Mouse (Mus musculus): ENCODE measurements around the gene Fcrl1. TPM values are rescaled to one million over a fixed set of nuclear protein-coding genes. Genes with fewer than 3 reads are reported as not detected.
"Not testable (repeated sequence)": the region's sequence is repeated elsewhere in the genome, so short reads cannot be mapped to it uniquely, and the experiment has no call there.

Gene Fcrl1
- polyA plus RNA-seq (2014; fragmentation: Nextera tagmentation; extraction: Ambion mirVana): 0.13 TPM in 1 of 2 replicates, not detected in the other

DNA sequence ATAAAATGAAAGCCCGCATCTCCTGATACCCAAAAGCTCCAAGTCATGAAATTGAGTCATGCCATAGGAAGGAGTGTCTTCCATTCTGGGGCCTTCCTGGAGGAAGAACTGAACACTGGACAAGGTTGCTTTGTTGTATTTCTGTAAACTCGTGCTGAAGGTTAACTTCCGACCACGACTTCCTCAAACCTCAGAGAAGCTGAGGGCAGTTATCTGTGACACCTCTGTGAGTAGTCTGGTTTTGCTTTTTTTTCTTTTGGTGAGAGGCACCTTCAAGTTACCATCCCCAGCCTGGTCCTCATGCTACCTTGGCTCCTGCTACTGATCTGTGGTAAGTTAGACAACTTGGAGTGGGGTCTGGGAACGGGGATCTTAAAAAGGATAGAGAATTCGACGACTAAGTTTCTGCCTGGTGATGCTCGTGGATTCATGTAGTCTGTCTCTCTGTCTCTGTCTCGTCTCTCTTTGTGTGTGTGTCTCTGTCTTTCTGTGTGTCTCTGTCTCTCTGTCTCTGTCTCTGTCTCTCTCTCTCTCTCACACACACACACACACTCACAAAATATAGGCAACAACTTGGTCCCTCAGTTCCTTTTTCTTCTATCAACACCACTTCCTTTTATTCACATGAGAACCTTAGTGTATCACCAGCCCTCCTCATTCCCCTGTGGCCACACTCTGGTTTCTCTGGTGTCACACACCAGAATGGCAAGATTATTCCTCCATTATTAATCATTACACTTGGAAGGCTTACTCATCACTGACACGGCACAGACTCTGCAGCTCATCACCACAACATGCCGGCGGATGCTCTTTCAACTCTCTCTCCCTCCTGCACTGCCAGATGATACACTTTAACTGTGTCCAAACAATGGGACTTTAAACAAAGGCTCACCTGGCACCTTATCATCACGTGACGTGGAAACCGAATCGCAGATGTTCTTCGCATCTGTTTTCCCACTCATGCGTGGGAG is at the start of gene Fcrl1:
TSS of gene Fcrl1 (plus strand) at position 193 of the 971 bp plus-strand sequence.
- no peak within 1 kb of the TSS for H3K4me3 ChIP-seq (replicated peaks; ENCODE audit: low read depth, low read length)
- DNase-seq (no peak), ATAC-seq (ENCODE audit: low FRiP score, low TSS enrichment) (no peak)
- H3K4me2 ChIP-seq (ENCODE audit: low read length): no peak within 1 kb of the TSS
- H3K4me1 ChIP-seq (ENCODE audit: control insufficient read depth, insufficient read depth, low read length): no peaks in the 10 kb centered on the region
- no peaks in the 10 kb centered on the region for H3K36me3 ChIP-seq (ENCODE audit: control insufficient read depth, insufficient read depth, low read length)
- 88% methylated on average over 18 of the region's 18 CpGs for WGBS
- H3K9ac ChIP-seq (replicated peaks; ENCODE audit: low read length): no peak within 1 kb of the TSS
- H3K9me3 ChIP-seq (ENCODE audit: control insufficient read depth, low read length): no peaks in the 10 kb centered on the region
- no peak within 1 kb of the TSS for H3K27ac ChIP-seq (replicated peaks; ENCODE audit: low read depth, low read length)
- H3K27me3 ChIP-seq (ENCODE audit: control insufficient read depth, insufficient read depth, low read length): no peaks in the 10 kb centered on the region

DNA sequence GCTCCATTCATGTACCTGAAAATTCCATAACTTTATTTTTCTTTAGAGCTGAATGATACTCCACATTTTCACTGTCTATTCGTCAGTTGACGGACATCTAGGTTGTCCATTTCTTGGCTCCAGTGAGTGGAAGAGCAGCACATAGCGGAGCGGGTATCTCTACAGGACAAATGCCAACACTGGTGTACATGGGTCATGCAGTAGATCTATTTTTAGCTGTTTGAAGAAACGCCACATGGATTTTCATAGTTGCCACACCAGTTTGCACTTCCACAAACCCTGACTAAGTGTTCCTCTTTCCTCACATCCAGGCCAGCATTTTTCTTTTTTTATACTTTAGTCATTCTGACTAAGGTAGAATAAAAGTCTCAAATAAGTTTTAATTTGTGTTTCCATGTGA is 38.3 kb upstream of the Fcrl1 start:
- no peaks in the 10 kb centered on the region for H3K27me3 ChIP-seq (ENCODE audit: control insufficient read depth, insufficient read depth, low read length)
- no peak overlapping the region for H3K4me2 ChIP-seq (ENCODE audit: low read length)
- no peaks in the 10 kb centered on the region for H3K4me1 ChIP-seq (ENCODE audit: control insufficient read depth, insufficient read depth, low read length)
- DNase-seq (no peak), ATAC-seq (ENCODE audit: low FRiP score, low TSS enrichment) (no peak)
- H3K9ac ChIP-seq (replicated peaks; ENCODE audit: low read length): no peak overlapping the region
- H3K27ac ChIP-seq (replicated peaks; ENCODE audit: low read depth, low read length): no peak overlapping the region
- 91% methylated on average over 5 of the region's 5 CpGs for WGBS
- no peak overlapping the region for H3K4me3 ChIP-seq (replicated peaks; ENCODE audit: low read depth, low read length)
- H3K36me3 ChIP-seq (ENCODE audit: control insufficient read depth, insufficient read depth, low read length): no peaks in the 10 kb centered on the region
- H3K9me3 ChIP-seq (ENCODE audit: control insufficient read depth, low read length): no peaks in the 10 kb centered on the region

DNA sequence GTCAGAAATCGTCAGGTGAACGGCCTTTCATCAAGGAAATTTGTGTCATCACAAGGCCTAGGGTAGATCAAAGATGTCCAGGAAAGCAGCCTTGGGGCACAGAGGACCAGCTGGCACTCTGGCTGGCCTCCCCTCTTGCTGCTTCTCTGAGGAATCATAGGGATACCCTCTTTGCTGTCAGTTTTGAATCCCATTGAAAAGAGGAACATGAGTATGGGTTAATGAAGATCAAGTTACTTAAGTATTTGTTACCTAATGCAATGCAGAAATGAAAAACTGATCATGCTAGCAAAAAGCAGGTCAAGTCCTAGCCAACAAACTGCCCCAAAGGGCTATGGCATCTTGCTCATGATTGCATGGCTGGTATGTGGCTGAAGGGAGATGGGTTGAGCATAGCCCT is 25.2 kb upstream of the Fcrl1 start:
- not testable (repeated sequence) for H3K4me3 ChIP-seq (replicated peaks; ENCODE audit: low read depth, low read length); H3K27me3 ChIP-seq (ENCODE audit: control insufficient read depth, insufficient read depth, low read length); H3K4me2 ChIP-seq (ENCODE audit: low read length); H3K36me3 ChIP-seq (ENCODE audit: control insufficient read depth, insufficient read depth, low read length); H3K9me3 ChIP-seq (ENCODE audit: control insufficient read depth, low read length); ATAC-seq (ENCODE audit: low FRiP score, low TSS enrichment); H3K4me1 ChIP-seq (ENCODE audit: control insufficient read depth, insufficient read depth, low read length); H3K9ac ChIP-seq (replicated peaks; ENCODE audit: low read length); H3K27ac ChIP-seq (replicated peaks; ENCODE audit: low read depth, low read length); DNase-seq
- WGBS: 87% methylated on average over 2 of the region's 2 CpGs

DNA sequence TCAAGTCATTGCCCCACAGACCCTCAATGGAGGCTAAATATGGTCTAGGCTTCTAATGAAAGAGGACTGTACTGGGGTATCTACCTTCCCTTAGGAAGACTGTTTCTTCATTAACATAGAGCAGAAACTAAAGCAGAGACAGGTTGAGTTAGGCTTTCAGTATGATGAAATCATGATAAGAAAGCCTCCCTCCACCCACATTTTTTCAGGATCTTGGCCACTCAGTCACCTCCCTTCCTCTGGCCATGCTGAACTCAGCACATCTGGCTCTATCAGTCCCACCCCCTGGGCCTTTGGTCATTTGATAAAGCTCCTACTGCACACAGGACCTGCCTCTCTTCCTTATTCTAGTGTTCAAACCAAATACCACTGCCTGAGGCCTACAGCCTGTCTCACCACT is 18.6 kb upstream of the Fcrl1 start, which contains the start of gene Cd5l:
TSS of gene Cd5l (plus strand) at position 301 of the 400 bp plus-strand sequence.
- ATAC-seq (ENCODE audit: low FRiP score, low TSS enrichment) (no peak), DNase-seq (no peak)
- no peaks in the 10 kb centered on the region for H3K4me1 ChIP-seq (ENCODE audit: control insufficient read depth, insufficient read depth, low read length)
- H3K9me3 ChIP-seq (ENCODE audit: control insufficient read depth, low read length): no peaks in the 10 kb centered on the region
- no peak within 1 kb of the TSS for H3K9ac ChIP-seq (replicated peaks; ENCODE audit: low read length)
- no peaks in the 10 kb centered on the region for H3K27me3 ChIP-seq (ENCODE audit: control insufficient read depth, insufficient read depth, low read length)
- H3K27ac ChIP-seq (replicated peaks; ENCODE audit: low read depth, low read length): no peak within 1 kb of the TSS
- H3K4me3 ChIP-seq (replicated peaks; ENCODE audit: low read depth, low read length): no peak within 1 kb of the TSS
- H3K4me2 ChIP-seq (ENCODE audit: low read length): no peak within 1 kb of the TSS
- H3K36me3 ChIP-seq (ENCODE audit: control insufficient read depth, insufficient read depth, low read length): no peaks in the 10 kb centered on the region

DNA sequence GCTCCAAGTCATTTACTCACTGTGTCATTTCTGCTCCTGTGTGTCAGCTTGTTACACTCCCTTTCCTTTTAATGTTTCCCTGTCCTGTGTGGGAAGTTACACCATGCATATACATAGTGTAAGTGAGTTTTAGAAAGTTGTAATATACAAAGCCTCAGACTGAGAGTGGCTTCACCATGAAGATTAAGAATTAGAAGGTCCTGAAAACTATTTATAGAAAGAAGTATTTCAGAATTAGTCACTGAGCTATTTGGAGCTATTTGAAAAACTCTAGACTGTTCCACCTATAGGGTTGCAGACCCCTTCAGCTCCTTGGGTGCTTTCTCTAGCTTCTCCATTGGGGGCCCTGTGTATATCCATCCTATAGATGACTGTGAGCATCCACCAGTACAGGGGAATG is 17.0 kb upstream of the Fcrl1 start:
- Histone ChIP-seq H3K9me3 (ENCODE audit: control insufficient read depth, low read length) (no peaks in the 10 kb centered on the region), H3K27me3 (ENCODE audit: control insufficient read depth, insufficient read depth, low read length) (no peaks in the 10 kb centered on the region), H3K9ac (replicated peaks; ENCODE audit: low read length) (no peak overlapping the region), H3K4me3 (replicated peaks; ENCODE audit: low read depth, low read length) (no peak overlapping the region), H3K36me3 (ENCODE audit: control insufficient read depth, insufficient read depth, low read length) (no peaks in the 10 kb centered on the region), H3K4me2 (ENCODE audit: low read length) (no peak overlapping the region), H3K4me1 (ENCODE audit: control insufficient read depth, insufficient read depth, low read length) (no peaks in the 10 kb centered on the region), H3K27ac (replicated peaks; ENCODE audit: low read depth, low read length) (no peak overlapping the region)
- DNase-seq (no peak), ATAC-seq (ENCODE audit: low FRiP score, low TSS enrichment) (no peak)

DNA sequence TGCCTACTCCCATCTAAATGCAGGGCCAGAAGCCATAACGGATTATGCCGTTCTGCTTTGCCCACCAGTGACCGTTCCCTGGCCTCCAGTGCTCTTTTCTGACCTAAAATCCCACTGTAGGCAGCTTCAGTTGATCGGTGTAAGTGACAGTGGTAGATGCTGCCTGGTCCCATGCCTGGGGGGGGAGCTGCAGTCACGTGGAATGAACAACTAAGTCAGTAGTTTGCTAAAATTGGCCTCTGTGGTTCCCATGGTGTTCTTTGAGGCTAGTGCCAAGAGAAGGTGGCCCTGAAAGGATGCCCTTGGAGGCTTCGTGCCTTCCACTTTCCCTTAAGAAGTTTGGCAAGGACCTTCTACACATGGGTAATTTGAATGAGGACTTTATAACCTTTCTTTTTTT is 15.7 kb upstream of the Fcrl1 start:
- no peaks in the 10 kb centered on the region for H3K36me3 ChIP-seq (ENCODE audit: control insufficient read depth, insufficient read depth, low read length)
- ATAC-seq (ENCODE audit: low FRiP score, low TSS enrichment): no peak
- H3K9ac ChIP-seq (replicated peaks; ENCODE audit: low read length): no peak overlapping the region
- 88% methylated on average over 6 of the region's 6 CpGs for WGBS
- DNase-seq: no peak
- no peaks in the 10 kb centered on the region for H3K9me3 ChIP-seq (ENCODE audit: control insufficient read depth, low read length)
- no peak overlapping the region for H3K4me3 ChIP-seq (replicated peaks; ENCODE audit: low read depth, low read length)
- no peaks in the 10 kb centered on the region for H3K4me1 ChIP-seq (ENCODE audit: control insufficient read depth, insufficient read depth, low read length)
- no peak overlapping the region for H3K27ac ChIP-seq (replicated peaks; ENCODE audit: low read depth, low read length)
- no peak overlapping the region for H3K4me2 ChIP-seq (ENCODE audit: low read length)
- H3K27me3 ChIP-seq (ENCODE audit: control insufficient read depth, insufficient read depth, low read length): no peaks in the 10 kb centered on the region

DNA sequence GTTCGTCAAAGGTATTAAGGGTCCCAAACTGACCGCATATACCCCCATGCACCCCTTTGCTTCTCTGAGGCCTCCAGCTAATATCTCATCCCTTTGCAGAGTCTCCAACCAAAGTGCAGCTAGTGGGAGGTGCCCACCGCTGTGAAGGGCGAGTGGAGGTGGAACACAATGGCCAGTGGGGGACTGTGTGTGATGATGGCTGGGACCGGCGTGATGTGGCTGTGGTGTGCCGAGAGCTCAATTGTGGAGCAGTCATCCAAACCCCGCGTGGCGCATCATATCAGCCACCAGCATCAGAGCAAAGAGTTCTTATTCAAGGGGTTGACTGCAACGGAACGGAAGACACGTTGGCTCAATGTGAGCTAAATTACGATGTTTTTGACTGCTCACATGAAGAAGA is 10.5 kb upstream of the Fcrl1 start:
- Histone ChIP-seq H3K4me3 (replicated peaks; ENCODE audit: low read depth, low read length) (no peak overlapping the region), H3K4me2 (ENCODE audit: low read length) (no peak overlapping the region), H3K9me3 (ENCODE audit: control insufficient read depth, low read length) (no peaks in the 10 kb centered on the region), H3K9ac (replicated peaks; ENCODE audit: low read length) (no peak overlapping the region), H3K36me3 (ENCODE audit: control insufficient read depth, insufficient read depth, low read length) (no peaks in the 10 kb centered on the region), H3K27me3 (ENCODE audit: control insufficient read depth, insufficient read depth, low read length) (no peaks in the 10 kb centered on the region), H3K4me1 (ENCODE audit: control insufficient read depth, insufficient read depth, low read length) (no peaks in the 10 kb centered on the region), H3K27ac (replicated peaks; ENCODE audit: low read depth, low read length) (no peak overlapping the region)
- 92% methylated on average over 14 of the region's 14 CpGs for WGBS
- no peak for DNase-seq
- no peak for ATAC-seq (ENCODE audit: low FRiP score, low TSS enrichment)

DNA sequence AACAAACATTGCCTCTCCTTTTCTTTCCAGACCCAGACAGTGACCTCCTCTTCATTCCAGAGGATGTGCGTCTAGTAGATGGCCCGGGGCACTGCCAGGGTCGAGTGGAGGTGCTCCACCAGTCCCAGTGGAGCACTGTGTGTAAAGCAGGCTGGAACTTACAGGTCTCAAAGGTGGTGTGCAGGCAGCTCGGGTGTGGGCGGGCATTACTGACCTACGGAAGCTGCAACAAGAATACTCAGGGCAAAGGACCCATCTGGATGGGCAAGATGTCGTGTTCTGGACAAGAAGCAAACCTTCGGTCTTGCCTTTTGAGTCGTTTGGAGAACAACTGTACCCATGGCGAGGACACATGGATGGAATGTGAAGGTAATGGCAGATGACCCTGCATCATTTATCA is 8.7 kb upstream of the Fcrl1 start:
- Histone ChIP-seq H3K4me2 (ENCODE audit: low read length) (no peak overlapping the region), H3K9me3 (ENCODE audit: control insufficient read depth, low read length) (no peaks in the 10 kb centered on the region), H3K4me3 (replicated peaks; ENCODE audit: low read depth, low read length) (no peak overlapping the region), H3K4me1 (ENCODE audit: control insufficient read depth, insufficient read depth, low read length) (no peaks in the 10 kb centered on the region), H3K36me3 (ENCODE audit: control insufficient read depth, insufficient read depth, low read length) (no peaks in the 10 kb centered on the region), H3K9ac (replicated peaks; ENCODE audit: low read length) (no peak overlapping the region), H3K27ac (replicated peaks; ENCODE audit: low read depth, low read length) (no peak overlapping the region), H3K27me3 (ENCODE audit: control insufficient read depth, insufficient read depth, low read length) (no peaks in the 10 kb centered on the region)
- ATAC-seq (ENCODE audit: low FRiP score, low TSS enrichment): no peak
- DNase-seq: no peak
- WGBS: 91% methylated on average over 10 of the region's 10 CpGs

DNA sequence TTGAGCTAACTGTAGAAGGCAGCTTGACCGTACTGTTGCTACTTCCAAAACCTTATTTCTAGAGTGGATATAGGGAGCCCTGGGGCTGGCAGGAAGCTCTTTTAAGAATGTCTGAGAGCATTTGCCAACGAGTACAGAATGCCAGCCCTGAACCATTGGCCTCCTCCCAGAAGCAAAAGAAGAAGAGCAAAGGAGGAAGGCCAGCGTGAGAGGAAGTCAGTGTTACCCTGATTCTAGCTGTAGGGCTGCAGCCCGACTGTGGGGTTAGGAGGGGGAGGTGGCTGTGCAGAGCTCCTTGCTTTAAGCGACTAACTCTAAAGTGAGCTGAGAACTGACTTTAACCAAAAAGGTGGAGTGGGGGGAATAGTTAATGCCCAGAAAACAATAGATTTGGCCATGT is 7.0 kb upstream of the Fcrl1 start:
- Histone ChIP-seq H3K27ac (replicated peaks; ENCODE audit: low read depth, low read length) (no peak overlapping the region), H3K9me3 (ENCODE audit: control insufficient read depth, low read length) (no peaks in the 10 kb centered on the region), H3K4me1 (ENCODE audit: control insufficient read depth, insufficient read depth, low read length) (no peaks in the 10 kb centered on the region), H3K4me2 (ENCODE audit: low read length) (no peak overlapping the region), H3K27me3 (ENCODE audit: control insufficient read depth, insufficient read depth, low read length) (no peaks in the 10 kb centered on the region), H3K36me3 (ENCODE audit: control insufficient read depth, insufficient read depth, low read length) (no peaks in the 10 kb centered on the region), H3K9ac (replicated peaks; ENCODE audit: low read length) (no peak overlapping the region), H3K4me3 (replicated peaks; ENCODE audit: low read depth, low read length) (no peak overlapping the region)
- WGBS: 83% methylated on average over 5 of the region's 5 CpGs
- no peak for DNase-seq
- ATAC-seq (ENCODE audit: low FRiP score, low TSS enrichment): no peak

Measured in midbrain, embryonic 14.5 days (tissue).